Mouse (Mus musculus) midbrain, embryonic 13.5 days (tissue): ENCODE measurements at regions not wholly inside any gene's neighbourhood (a gene's known extent, or its start where the extent isn't known, plus 50 kb on each side); places are given as distances from the start of the nearest gene placed in this dataset.

ENCODE experiments used
- ATAC-seq: fragments of 200-750 bp; cut with Nextera tagmentation; 2 replicates; pipeline ENCODE4 v1.8.0; 2017; ENCODE audit warnings: mild to moderate bottlenecking, moderate TSS enrichment, moderate library complexity
- H3K27ac ChIP-seq: fragments of 300-500 bp; sonication (generic); 2 replicates; pipeline ENCODE4 v1.5.1; 2015; ENCODE audit warnings: inconsistent platforms, mild to moderate bottlenecking, moderate library complexity
- H3K27me3 ChIP-seq: fragments of 300-500 bp; sonication (generic); 2 replicates; pipeline ENCODE4 v1.6.1; 2015; ENCODE audit warnings: mild to moderate bottlenecking, inconsistent platforms
- H3K36me3 ChIP-seq: fragments of 300-500 bp; sonication (generic); 2 replicates; pipeline ENCODE4 v1.6.1; 2015; ENCODE audit warnings: mild to moderate bottlenecking, inconsistent platforms
- H3K4me1 ChIP-seq: fragments of 300-500 bp; sonication (generic); replicated peaks from 2 replicates; pipeline ENCODE4 v1.6.1; 2015; ENCODE audit warnings: inconsistent platforms
- H3K4me2 ChIP-seq: fragments of 300-500 bp; sonication (generic); replicated peaks from 2 replicates; pipeline ENCODE4 v1.6.1; 2015; ENCODE audit warnings: moderate library complexity, mild to moderate bottlenecking, inconsistent platforms
- H3K4me3 ChIP-seq: fragments of 300-500 bp; sonication (generic); replicated peaks from 2 replicates; pipeline ENCODE4 v1.5.1; 2015; ENCODE audit warnings: mild to moderate bottlenecking, inconsistent platforms
- H3K9ac ChIP-seq: fragments of 300-500 bp; sonication (generic); replicated peaks from 2 replicates; pipeline ENCODE4 v1.6.1; 2015; ENCODE audit warnings: mild to moderate bottlenecking, inconsistent platforms
- H3K9me3 ChIP-seq: fragments of 300-500 bp; sonication (generic); 2 replicates; pipeline ENCODE4 v1.6.1; 2016; ENCODE audit warnings: mild to moderate bottlenecking, inconsistent platforms
- whole genome bisulfite sequencing: fragments of 180-500 bp; shearing (Covaris S2); methylation state at CpG from one replicate; pipeline ENCODE4 v1.1.7; 2015; 5-methylcytosine and 5-hydroxymethylcytosine counted together

- no peak for ATAC-seq
- H3K9ac ChIP-seq: no peak overlapping the region
- no peaks in the 10 kb centered on the region for H3K36me3 ChIP-seq
- peaks cover 25% of the 10 kb centered on the region for H3K4me1 ChIP-seq
- no peak overlapping the region for H3K4me2 ChIP-seq
- whole genome bisulfite sequencing: 81% methylated on average over 9 of the region's 9 CpGs
- H3K27ac ChIP-seq: no peak overlapping the region
- H3K4me3 ChIP-seq: no peak overlapping the region
- H3K9me3 ChIP-seq: no peaks in the 10 kb centered on the region; the same call in 1 of the 2 replicates
- H3K27me3 ChIP-seq: no peaks in the 10 kb centered on the region
Measured at GRCm38 (mm10) chr2:173444386-173444785, 78.0 kb upstream of the 1700021F07Rik start.

DNA sequence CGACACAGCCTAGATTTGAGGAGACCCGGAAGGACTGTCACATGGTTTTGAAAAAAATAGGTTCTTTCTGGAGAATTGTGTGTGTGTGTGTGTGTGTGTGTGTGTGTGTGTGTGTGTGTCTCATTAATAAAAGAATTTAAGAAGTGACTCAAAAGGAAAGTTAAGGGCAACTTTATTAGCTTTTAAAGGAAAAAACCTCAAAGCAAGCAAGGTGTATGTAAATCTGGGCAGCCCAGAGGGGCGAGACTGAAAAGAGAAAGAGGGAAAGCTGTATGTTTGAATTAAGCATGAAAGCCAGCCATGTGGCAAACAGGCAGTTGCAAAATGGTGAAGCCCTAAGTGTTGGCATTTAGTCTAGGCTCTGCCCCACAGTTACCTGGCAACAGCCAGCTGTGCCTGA lies 77.3 kb upstream of the 1700021F07Rik start:
- H3K9me3 ChIP-seq: no peaks in the 10 kb centered on the region; the same call in 1 of the 2 replicates
- peaks cover 25% of the 10 kb centered on the region for H3K4me1 ChIP-seq
- H3K4me3 ChIP-seq: no peak overlapping the region
- ATAC-seq: no peak
- H3K4me2 ChIP-seq: no peak overlapping the region
- 77% methylated on average over 3 of the region's 3 CpGs for WGBS
- H3K27me3 ChIP-seq: no peaks in the 10 kb centered on the region
- H3K36me3 ChIP-seq: no peaks in the 10 kb centered on the region
- no peak overlapping the region for H3K9ac ChIP-seq
- H3K27ac ChIP-seq: no peak overlapping the region

DNA sequence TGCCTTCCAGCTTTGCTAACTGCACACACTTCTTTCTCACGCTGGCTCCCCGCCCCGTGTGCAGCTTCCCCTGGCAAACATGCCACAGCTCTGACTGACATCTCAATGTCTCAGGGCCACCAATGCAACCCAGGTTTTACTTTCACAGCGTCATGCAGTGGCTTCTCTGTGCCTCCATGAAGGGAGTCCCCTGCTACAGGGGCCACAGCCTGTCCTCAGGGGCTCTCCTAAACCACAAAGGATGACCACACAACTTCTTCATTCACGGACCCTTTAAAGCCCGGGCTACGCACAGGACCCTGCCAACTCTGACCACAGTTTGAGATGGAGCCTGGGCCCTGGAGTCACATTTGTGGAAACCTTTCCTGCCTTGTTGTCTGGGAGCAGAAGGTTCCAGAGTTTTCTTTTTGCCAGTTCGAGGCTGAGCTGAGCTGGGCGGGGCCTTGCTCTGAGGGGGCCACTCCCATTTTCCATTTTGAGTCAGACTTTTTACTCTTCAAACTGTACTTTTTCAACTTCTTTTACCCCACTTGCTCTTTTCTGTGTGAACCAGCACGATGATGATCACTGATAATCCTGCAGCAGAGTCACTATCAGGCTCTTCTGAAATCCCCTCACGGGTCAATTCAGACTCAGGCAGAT lies 73.7 kb upstream of the 1700021F07Rik start:
- Histone ChIP-seq H3K4me1 (peaks cover 7% of the 10 kb centered on the region), H3K4me3 (no peak overlapping the region), H3K9ac (no peak overlapping the region), H3K27ac (no peak overlapping the region), H3K4me2 (no peak overlapping the region), H3K9me3 (no peaks in the 10 kb centered on the region; the same call in 1 of the 2 replicates), H3K27me3 (no peaks in the 10 kb centered on the region), H3K36me3 (no peaks in the 10 kb centered on the region)
- ATAC-seq: no peak
- WGBS: 89% methylated on average over 11 of the region's 11 CpGs

DNA sequence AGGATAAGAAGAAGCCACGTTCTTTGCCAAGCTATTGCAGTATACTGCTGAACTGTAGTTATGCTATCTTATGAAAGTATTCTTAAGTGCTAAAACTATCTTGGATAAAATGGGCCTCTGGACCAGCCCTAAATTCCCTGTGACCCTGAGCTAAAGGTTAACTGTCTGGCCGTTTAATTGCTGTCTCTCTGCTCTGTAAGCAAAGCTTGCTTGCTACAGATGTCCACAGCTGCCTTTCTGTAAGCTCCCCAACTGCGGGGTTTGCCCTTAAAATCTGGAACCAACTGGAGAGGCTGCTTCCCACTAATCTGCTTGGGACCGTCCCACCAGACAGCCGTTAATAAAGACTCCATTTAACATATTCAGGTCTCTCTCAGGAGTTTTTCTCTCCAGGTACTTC lies 73.2 kb upstream of the 1700021F07Rik start:
- no peaks in the 10 kb centered on the region for H3K36me3 ChIP-seq
- H3K4me3 ChIP-seq: no peak overlapping the region
- no peak for ATAC-seq
- no peaks in the 10 kb centered on the region for H3K27me3 ChIP-seq
- H3K9ac ChIP-seq: no peak overlapping the region
- H3K4me1 ChIP-seq: 0 out of 2 replicates have a peak, but pooled peaks cover 2% of the 10 kb centered on the region
- H3K4me2 ChIP-seq: no peak overlapping the region
- 70% methylated on average over 5 of the region's 5 CpGs for WGBS
- H3K9me3 ChIP-seq: no peaks in the 10 kb centered on the region; the same call in 1 of the 2 replicates
- H3K27ac ChIP-seq: no peak overlapping the region

DNA sequence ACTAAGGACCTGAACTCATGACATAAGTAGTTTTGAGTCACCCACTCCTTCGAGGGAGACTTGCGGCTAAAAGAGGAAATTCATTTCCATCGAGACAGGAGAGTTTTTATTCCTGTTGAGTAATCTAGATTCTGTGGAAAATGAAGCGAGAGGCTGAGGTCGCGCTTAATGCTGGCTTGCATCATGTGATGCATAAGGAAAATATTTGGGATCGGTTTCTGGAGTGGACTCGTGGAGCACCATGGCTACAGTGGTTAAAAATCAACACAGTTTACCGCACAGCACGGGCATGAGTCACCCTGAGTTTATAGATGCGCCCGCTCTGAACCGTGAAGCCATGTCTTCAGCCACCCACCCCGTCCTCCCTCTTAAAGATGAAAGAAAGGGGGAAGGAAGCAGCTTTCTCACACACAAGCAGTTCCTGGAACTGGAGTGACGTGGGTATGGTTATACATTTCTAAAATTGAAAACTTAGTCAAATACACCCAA lies 70.3 kb upstream of the 1700021F07Rik start:
- H3K4me1 ChIP-seq: no peaks in the 10 kb centered on the region
- H3K9me3 ChIP-seq: peaks cover 8% of the 10 kb centered on the region; the same call in 1 of the 2 replicates
- no peak overlapping the region for H3K4me3 ChIP-seq
- H3K9ac ChIP-seq: no peak overlapping the region
- H3K4me2 ChIP-seq: no peak overlapping the region
- no peaks in the 10 kb centered on the region for H3K36me3 ChIP-seq
- H3K27ac ChIP-seq: no peak overlapping the region
- no peak for ATAC-seq
- no peaks in the 10 kb centered on the region for H3K27me3 ChIP-seq
- WGBS: 91% methylated on average over 15 of the region's 15 CpGs

DNA sequence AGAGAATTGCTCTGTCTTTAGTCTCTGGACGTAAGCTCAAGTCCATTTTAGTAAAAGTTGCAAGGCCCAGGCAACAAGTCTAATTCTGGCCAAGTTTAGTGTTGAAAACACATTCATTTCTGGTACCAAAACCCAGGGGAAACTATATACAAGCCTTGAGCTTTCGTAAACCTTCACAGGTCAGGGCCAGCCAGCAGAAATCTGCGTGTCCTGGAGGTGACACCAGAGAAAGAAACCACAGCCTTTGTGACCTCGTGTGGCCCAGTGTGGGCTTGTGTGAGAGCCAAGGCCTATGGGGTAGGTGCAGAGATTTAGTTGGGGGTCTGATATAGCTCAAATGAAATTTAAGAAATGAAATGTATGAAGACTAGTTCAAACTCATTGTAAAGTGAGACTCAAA lies 69.6 kb upstream of the 1700021F07Rik start:
- H3K27ac ChIP-seq: no peak overlapping the region
- WGBS: 85% methylated on average over 4 of the region's 4 CpGs
- H3K9ac ChIP-seq: no peak overlapping the region
- no peak overlapping the region for H3K4me3 ChIP-seq
- peaks cover 8% of the 10 kb centered on the region; the same call in 1 of the 2 replicates for H3K9me3 ChIP-seq
- ATAC-seq: no peak
- H3K4me1 ChIP-seq: no peaks in the 10 kb centered on the region
- H3K27me3 ChIP-seq: no peaks in the 10 kb centered on the region
- no peaks in the 10 kb centered on the region for H3K36me3 ChIP-seq
- no peak overlapping the region for H3K4me2 ChIP-seq

DNA sequence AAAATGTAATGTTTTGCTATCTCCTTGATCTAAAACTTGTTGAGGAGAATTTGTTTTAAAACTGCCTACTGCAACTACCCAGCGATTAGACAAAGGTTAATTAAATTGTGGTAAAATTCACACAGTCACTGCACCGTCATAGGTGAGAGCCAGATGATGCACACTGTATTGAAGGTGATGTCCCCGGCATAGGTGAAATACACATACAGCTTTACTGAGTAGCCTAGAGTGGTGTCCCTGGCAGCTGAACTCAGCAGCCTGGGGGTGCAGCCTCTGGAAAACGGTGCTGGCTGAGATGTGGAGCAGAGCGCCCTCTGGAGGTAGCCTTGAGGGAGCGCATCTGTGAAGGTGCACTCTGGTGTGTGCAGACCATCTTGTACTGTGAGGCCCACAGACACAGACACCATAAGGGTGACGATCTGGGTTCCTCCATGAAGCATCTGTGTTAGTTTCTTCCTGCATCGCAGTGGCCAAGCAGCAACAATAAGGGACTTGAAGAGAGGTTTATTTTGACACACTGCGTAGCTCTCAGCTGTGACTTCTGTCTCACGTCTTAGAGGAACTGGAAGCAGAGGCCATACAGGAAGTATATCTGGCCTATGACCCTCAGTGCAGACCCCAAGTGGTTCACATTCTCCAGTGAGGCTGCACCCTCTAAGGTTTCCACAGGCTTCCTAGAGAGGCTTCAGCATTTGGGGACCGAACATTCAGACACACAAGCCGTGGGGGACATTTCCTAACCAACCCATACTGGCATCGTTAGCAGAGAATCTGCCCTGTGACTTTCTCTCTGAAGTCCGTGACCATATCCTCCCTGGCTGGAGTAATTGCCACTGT lies 68.6 kb upstream of the 1700021F07Rik start:
- no peaks in the 10 kb centered on the region for H3K36me3 ChIP-seq
- 67% methylated on average over 14 of the region's 14 CpGs for WGBS
- no peak overlapping the region for H3K27ac ChIP-seq
- no peak overlapping the region for H3K9ac ChIP-seq
- H3K9me3 ChIP-seq: 0 out of 2 replicates have a peak, but pooled peaks cover 8% of the 10 kb centered on the region
- no peak for ATAC-seq
- H3K4me3 ChIP-seq: no peak overlapping the region
- H3K27me3 ChIP-seq: no peaks in the 10 kb centered on the region
- no peaks in the 10 kb centered on the region for H3K4me1 ChIP-seq
- H3K4me2 ChIP-seq: no peak overlapping the region

- H3K9me3 ChIP-seq: 0 out of 2 replicates have a peak, but pooled peaks cover 8% of the 10 kb centered on the region
- no peaks in the 10 kb centered on the region for H3K36me3 ChIP-seq
- H3K27me3 ChIP-seq: no peaks in the 10 kb centered on the region
- no peaks in the 10 kb centered on the region for H3K4me1 ChIP-seq
- H3K4me3 ChIP-seq: no peak overlapping the region
- 94% methylated on average over 4 of the region's 4 CpGs for WGBS
- no peak overlapping the region for H3K27ac ChIP-seq
- no peak overlapping the region for H3K9ac ChIP-seq
- no peak for ATAC-seq
- H3K4me2 ChIP-seq: no peak overlapping the region
Measured at GRCm38 (mm10) chr2:173454741-173455140, 67.6 kb upstream of the 1700021F07Rik start.

- H3K27ac ChIP-seq: no peak overlapping the region
- WGBS: 93% methylated on average over 12 of the region's 12 CpGs
- 0 out of 2 replicates have a peak, but pooled peaks cover 8% of the 10 kb centered on the region for H3K9me3 ChIP-seq
- H3K9ac ChIP-seq: no peak overlapping the region
- no peak for ATAC-seq
- H3K4me1 ChIP-seq: no peaks in the 10 kb centered on the region
- no peak overlapping the region for H3K4me3 ChIP-seq
- H3K36me3 ChIP-seq: no peaks in the 10 kb centered on the region
- H3K4me2 ChIP-seq: no peak overlapping the region
- H3K27me3 ChIP-seq: no peaks in the 10 kb centered on the region
Measured at GRCm38 (mm10) chr2:173455216-173455615, 67.2 kb upstream of the 1700021F07Rik start.

GRCm38 (mm10) chr2:173456083-173456482 lies 66.3 kb upstream of the 1700021F07Rik start:
- H3K4me1 ChIP-seq: no peaks in the 10 kb centered on the region
- H3K9ac ChIP-seq: no peak overlapping the region
- no peak overlapping the region for H3K4me3 ChIP-seq
- no peak overlapping the region for H3K27ac ChIP-seq
- 84% methylated on average over 7 of the region's 7 CpGs for WGBS
- no peaks in the 10 kb centered on the region for H3K36me3 ChIP-seq
- no peak overlapping the region for H3K4me2 ChIP-seq
- no peak for ATAC-seq
- peaks cover 8% of the 10 kb centered on the region; the same call in 1 of the 2 replicates for H3K9me3 ChIP-seq
- H3K27me3 ChIP-seq: no peaks in the 10 kb centered on the region

DNA sequence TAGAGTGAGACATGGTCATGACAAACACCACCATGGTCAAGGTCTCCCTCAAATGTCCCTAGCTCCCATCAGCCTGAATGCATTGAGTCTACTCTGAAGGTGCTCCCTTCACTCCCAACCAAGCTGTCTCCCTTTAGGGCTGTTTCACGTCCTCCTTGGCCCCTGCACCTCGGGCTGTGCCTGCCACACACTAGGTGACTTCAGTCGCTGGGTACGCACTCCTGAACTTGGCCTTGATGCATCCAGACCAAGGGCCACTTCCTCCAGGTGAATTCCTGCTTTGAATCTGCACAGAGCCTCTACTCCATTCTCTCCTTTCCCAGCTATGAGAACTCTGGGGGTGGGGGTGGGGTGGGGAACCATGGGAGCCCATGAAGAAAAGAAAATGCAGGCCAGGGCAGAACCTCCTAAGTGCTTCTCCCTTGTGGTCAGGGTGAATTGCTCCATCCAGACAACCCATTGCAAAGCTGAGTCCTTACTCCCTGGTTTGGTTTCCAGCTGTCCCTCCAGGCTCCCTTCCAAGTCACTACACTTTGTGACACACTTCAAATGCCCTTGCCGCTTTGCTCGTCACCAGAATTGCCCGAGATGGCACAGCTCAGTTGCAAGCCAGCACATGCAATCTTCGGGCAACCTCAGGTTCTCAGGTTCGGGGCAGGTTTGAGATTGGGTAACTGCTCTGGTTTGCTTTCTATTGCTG lies 65.3 kb upstream of the 1700021F07Rik start:
- H3K9me3 ChIP-seq: peaks cover 8% of the 10 kb centered on the region; the same call in 1 of the 2 replicates
- H3K27me3 ChIP-seq: no peaks in the 10 kb centered on the region
- no peak overlapping the region for H3K27ac ChIP-seq
- H3K4me1 ChIP-seq: no peaks in the 10 kb centered on the region
- no peak for ATAC-seq
- H3K4me2 ChIP-seq: no peak overlapping the region
- no peak overlapping the region for H3K9ac ChIP-seq
- no peak overlapping the region for H3K4me3 ChIP-seq
- H3K36me3 ChIP-seq: no peaks in the 10 kb centered on the region
- WGBS: 93% methylated on average over 9 of the region's 9 CpGs
